Mouse (Mus musculus) left cerebral cortex, adult 8-10 months (tissue): ENCODE measurements around the gene Ttbk1. TPM values are rescaled to one million over a fixed set of nuclear protein-coding genes. Genes with fewer than 3 reads are reported as not detected.

Experiments used
- DNase-seq, 2 experiments: peaks; one replicate each; pipeline ENCODE4 v3.0.0; 2022; ENCODE audit warnings: low spot score in 2 of 2
- total RNA-seq, 4 experiments: library from RNA; stranded (reverse); gene quantifications; 2 replicates each; pipeline ENCODE4 v1.2.4; 2022

Gene Ttbk1
- total RNA-seq, 4 experiments from 2014 or later = 110 to 125 (median 119) TPM

DNA sequence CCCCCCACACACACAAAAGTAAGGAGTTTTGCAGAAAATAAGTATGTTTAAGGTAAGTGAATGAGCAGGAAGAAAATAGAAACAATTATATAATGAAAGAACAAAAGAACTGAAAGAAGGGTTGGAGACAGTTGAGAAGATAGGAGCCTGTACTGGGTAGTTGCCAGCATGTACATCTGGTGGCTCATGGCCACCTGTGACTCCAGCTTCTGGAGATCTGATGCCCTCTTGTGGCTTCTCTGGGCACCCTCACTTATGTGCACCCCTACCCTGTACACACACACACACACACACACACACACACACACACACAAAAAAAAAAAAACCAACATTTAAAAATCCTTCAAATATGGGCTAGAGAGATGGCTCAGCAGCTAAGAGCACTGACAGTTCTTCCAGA, 67.8 kb downstream of the Ttbk1 start:
- DNase-seq = no peak

DNA sequence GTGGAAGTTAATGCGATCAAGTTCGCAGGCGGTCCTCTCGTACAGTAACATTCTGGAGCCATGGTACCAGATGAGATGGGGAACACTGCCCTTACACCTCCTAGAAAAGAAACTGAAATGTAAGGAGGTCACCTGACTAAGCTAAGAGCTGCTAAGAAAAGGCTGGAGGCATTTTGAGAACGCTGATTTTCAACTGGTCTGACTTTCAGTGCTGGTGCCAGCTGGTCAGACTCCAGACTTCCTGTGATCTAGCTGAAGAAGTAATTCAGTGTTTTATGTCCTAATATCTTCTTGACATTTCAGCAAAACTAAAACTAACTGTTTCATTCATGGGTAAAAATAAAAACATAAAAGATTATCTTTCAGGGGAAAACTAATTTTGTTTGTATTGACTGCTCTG, 68.8 kb downstream of the Ttbk1 start:
- DNase-seq = no peak

DNA sequence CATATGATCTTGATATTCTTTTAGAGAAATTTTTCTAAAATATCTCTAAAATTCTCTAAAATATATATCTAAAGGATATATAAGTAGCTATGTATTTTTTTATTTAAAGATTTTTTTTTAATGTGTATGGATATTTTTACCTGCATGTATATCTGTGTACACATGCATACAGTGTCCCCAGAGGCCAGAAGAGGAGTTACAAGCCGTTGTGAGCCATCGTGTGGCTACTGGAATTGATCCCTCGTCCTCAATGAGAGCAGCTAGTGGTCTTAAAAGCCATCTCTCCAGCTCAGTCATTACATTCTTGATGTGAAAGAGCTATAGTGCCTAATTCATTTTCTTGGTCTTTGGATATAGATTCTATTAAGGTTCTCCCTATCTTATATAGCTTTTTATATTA, 79.0 kb downstream of the Ttbk1 start:
- DNase-seq = no peak

GRCm38 (mm10) chr17:46394631-46395030, 92.8 kb downstream of the Ttbk1 start:
- no peak for DNase-seq

GRCm38 (mm10) chr17:46393012-46393411, 94.5 kb downstream of the Ttbk1 start:
- DNase-seq = no peak

Other genes starting within 250 kb of the Ttbk1 start
- gene Polr1c, start 239.6 kb downstream of the Ttbk1 start, total RNA-seq = 10 to 100 TPM; 35.4 to 42.3 (median 40.2) TPM
- 10 to 100 TPM; 72.8 to 90.6 (median 79.7) TPM for gene Yipf3, start 239.6 kb downstream of the Ttbk1 start, total RNA-seq
- gene Lrrc73, start 234.1 kb downstream of the Ttbk1 start, total RNA-seq = 10 to 100 TPM; 50.2 to 55.0 (median 53.3) TPM
- 10 to 100 TPM; 37.5 to 43.9 (median 42.3) TPM for gene Tjap1, start 204.6 kb downstream of the Ttbk1 start, total RNA-seq
- gene Dlk2, start 190.3 kb downstream of the Ttbk1 start, total RNA-seq = 10 to 100 TPM; 43.9 to 52.8 (median 50.2) TPM
- 10 to 100 TPM in 2 of 4 experiments, 1 to 10 TPM in 2; 8.8 to 12.0 (median 10.4) TPM for gene Abcc10, start 159.3 kb downstream of the Ttbk1 start, total RNA-seq
- gene Zfp318, start 103.9 kb downstream of the Ttbk1 start, total RNA-seq = 10 to 100 TPM; 56.7 to 67.4 (median 63.1) TPM
- 1 to 10 TPM; 2.0 to 3.0 (median 2.5) TPM for gene Crip3, start 58.7 kb downstream of the Ttbk1 start, total RNA-seq
- gene Slc22a7, start 49.2 kb downstream of the Ttbk1 start, total RNA-seq = under 1 TPM; 0.53 to 0.78 (median 0.66) TPM
- 1 to 10 TPM; 3.0 to 5.4 (median 4.8) TPM for gene Dnph1, start 9.0 kb upstream of the Ttbk1 start, total RNA-seq
- gene Cul9, start 58.7 kb upstream of the Ttbk1 start, total RNA-seq = 10 to 100 TPM; 62.1 to 68.2 (median 66.4) TPM
- 10 to 100 TPM; 57.3 to 61.0 (median 60.6) TPM for gene Srf, start 68.5 kb upstream of the Ttbk1 start, total RNA-seq
- gene Ptk7, start 141.8 kb upstream of the Ttbk1 start, total RNA-seq = 10 to 100 TPM; 11.2 to 12.9 (median 11.8) TPM
- gene Klc4, start 158.3 kb upstream of the Ttbk1 start, total RNA-seq = 10 to 100 TPM; 20.8 to 23.4 (median 22.5) TPM
- 10 to 100 TPM; 54.2 to 66.0 (median 59.1) TPM for gene Mrpl2, start 158.6 kb upstream of the Ttbk1 start, total RNA-seq
- 10 to 100 TPM; 28.0 to 33.6 (median 32.5) TPM for gene Cul7, start 162.7 kb upstream of the Ttbk1 start, total RNA-seq
- gene Rrp36, start 186.7 kb upstream of the Ttbk1 start, total RNA-seq = 10 to 100 TPM; 16.6 to 19.3 (median 17.9) TPM
- gene Mea1, start 191.1 kb upstream of the Ttbk1 start, total RNA-seq = 100 to 1,000 TPM; 108 to 117 (median 113) TPM
- 100 to 1,000 TPM; 175 to 193 (median 189) TPM for gene Klhdc3, start 193.2 kb upstream of the Ttbk1 start, total RNA-seq
- gene Ppp2r5d, start 217.4 kb upstream of the Ttbk1 start, total RNA-seq = 10 to 100 TPM; 90.0 to 95.9 (median 92.0) TPM
- 10 to 100 TPM; 43.0 to 46.5 (median 45.4) TPM for gene Pex6, start 223.8 kb upstream of the Ttbk1 start, total RNA-seq
- under 1 TPM in 3 of 4 experiments, not detected in 1; 0.43 to 0.74 (median 0.63) TPM for gene Gnmt, start 241.5 kb upstream of the Ttbk1 start, total RNA-seq